Mouse (Mus musculus) kidney, adult 2 months (tissue): Measurements from ENCODE around the gene Nlrc5.

Experiments
- CTCF ChIP-seq: fragments of 200-500 bp; conservative IDR thresholded peaks from 2 replicates; pipeline ENCODE4 v1.5.1; 2011; ENCODE audit warnings: low read depth, mild to moderate bottlenecking, control low read depth, low read length, moderate library complexity, mixed read lengths; ENCODE audit not compliant: insufficient read depth, insufficient read length
- POLR2A ChIP-seq: fragments of 200-500 bp; IDR thresholded peaks from one replicate; pipeline ENCODE4 v1.6.1; 2011; ENCODE audit warnings: low read depth, low read length, control low read depth

GRCm38 (mm10) chr8:94574159-94574907 lies 140.2 kb downstream of the Nlrc5 start:
- no peak for TF ChIP-seq CTCF
- no peak for TF ChIP-seq POLR2A
